Mouse (Mus musculus) adrenal gland, adult 2 months (tissue): ENCODE data around the gene Cd300ld5. TPM values are rescaled to one million over a fixed set of nuclear protein-coding genes. Genes with fewer than 3 reads are reported as not detected.
"Not testable (repeated sequence)": the region's sequence is repeated elsewhere in the genome, so short reads cannot be mapped to it uniquely, and the experiment has no call there.

Experiments used
- DNase-seq: peaks from one replicate; pipeline ENCODE4 v3.0.0; 2021
- long read RNA-seq: library from polyadenylated mRNA; stranded (forward); transcript quantifications from one replicate; pipeline ENCODE4 v2.0.0, GENCODE M21; 2021
- polyA plus RNA-seq: library from polyadenylated mRNA; depleted of rRNA; stranded (reverse); fragments of >200 nt; gene quantifications from 2 replicates; pipeline ENCODE4 v1.2.3, GENCODE M21; 2012; rRNA removed
- total RNA-seq, 2 experiments: library from RNA; stranded (reverse); gene quantifications; 2 replicates each; pipeline ENCODE4 v1.2.3; 2021

The Cd300ld5 gene
- total RNA-seq = 1 to 10 TPM; 5.0 to 8.0 TPM
- 0.49 and 0.68 TPM in 2 replicates for polyA plus RNA-seq
- long read RNA-seq = 0 reads

DNA sequence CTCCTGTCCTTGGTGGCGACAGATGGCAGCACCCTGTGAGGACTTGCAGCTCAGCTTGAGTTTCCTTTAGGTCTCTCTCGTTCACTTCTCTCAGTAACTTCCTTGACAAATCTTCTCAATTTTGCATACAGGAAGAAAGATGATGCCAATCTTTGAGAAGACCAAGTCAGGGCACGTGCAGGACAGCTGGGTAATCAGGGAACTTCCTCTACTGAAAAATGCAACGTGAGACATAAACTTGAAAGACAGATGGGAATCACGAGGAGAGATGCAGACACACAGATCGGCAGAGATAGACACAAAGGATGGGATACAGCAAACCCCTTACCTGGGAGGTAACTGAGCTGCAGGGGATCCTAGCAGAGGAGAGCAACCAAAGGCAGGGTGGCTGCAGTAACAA is at the start of gene Cd300ld5:
Gene Cd300ld5 (minus strand): TSS at position 101 of the 400 bp plus-strand sequence.
- DNase-seq = not testable (repeated sequence)

DNA sequence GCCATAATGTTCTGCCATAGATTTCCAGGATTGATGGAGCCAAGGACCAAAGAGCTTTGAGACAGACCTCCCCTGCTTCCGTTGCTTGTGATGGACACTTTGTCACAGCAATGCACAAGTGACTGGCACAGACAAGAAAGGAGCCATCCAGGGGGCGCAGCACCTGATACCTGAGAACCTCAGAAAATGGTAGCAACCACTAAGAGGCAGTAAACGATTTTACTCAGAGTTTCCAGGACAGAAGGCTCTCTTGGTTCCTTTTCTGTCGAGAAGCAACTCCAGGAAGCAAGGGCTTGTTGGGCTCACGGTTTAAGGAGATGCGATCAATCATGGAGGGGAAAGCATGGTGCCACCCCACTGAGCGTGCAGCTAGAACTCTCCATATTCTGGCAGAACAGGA is 48.6 kb upstream of the Cd300ld5 start:
- DNase-seq = no peak

DNA sequence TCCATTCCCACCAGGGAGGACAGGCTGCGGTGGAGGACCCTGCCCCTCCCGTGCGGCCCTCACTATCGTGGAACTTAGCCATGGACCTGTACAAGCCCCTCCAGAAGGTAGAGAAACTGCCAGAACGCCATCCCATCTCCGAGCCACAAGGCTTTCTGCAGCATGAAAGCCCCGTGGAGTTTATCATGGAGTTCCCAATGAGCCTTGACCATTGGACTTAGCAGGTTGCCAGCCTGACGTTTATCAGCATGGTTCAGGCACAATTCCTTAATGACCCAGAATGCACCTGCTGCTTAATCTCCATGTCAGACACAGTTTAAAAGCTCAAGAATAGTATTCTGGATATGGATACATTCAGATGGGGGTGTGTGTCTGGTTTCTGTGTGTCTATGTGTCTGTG is 47.5 kb upstream of the Cd300ld5 start:
- DNase-seq = no peak

- no peak for DNase-seq
Observed at GRCm38 (mm10) chr11:115084595-115084994, 47.0 kb upstream of the Cd300ld5 start.

DNA sequence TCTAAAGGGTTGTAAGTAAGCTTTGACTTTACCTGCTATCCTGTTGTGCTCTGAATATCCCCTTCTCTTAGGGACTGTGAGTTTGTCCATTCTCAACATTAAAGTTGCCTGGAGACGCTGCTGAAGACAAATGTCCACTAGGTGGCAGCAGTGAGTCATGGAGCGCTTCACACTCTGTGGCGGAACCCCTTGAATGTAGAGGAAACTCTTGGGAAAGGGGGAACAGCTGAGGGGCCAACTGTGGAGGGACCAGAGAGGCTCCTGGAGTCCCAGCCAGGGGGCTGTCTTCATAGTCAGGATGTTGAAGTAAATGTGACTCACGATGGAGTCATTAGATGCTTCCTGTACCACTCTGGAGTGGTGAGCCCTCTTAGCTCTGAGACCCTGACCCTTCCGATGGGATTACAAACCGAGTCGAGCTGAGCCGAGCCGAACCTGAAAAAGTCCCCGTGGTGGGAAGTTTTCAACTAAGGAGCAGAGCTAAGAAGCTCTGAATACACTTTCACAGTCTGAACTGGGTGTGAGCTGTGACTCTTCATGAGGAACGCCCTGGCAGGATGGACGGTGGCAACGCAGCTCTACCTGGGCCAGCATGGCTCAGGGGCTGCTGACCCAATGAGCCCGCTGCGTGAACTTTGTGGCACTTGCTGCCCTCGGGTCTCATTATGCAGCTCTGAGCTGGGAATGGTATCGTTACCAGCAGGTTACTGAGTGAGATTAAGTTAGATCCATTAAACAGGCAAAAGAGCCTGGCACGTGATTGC is 46.0 kb upstream of the Cd300ld5 start:
- DNase-seq = peak; percentile 49

GRCm38 (mm10) chr11:115082196-115082595 is 44.6 kb upstream of the Cd300ld5 start:
- no peak for DNase-seq

GRCm38 (mm10) chr11:115081373-115081772 is 43.8 kb upstream of the Cd300ld5 start:
- DNase-seq = no peak

- peak; percentile 42 for DNase-seq
Observed at GRCm38 (mm10) chr11:115080886-115081285, 43.3 kb upstream of the Cd300ld5 start.

- no peak for DNase-seq
Observed at GRCm38 (mm10) chr11:115078680-115079079, 41.1 kb upstream of the Cd300ld5 start.

DNA sequence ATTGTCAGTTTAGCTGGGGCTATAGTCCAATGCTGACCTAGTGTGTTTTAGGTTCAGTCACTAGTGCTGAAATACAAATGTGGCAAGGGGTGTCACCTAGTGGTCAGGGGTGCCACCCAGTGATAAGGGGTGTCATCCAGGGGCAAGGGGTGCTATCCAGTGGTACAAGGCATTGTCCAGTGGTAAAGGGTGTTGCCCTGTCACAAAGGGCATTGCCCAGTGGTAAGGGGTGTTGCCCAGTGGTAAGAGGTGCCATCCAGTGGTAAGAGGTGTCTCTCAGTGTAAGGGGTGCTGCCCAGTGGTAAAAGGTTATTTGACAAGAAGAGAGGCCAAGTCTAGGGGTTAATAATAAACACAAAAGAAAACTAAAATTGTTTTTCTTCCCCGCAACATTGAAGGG is 39.9 kb upstream of the Cd300ld5 start:
- no peak for DNase-seq

GRCm38 (mm10) chr11:115075859-115076258 is 38.3 kb upstream of the Cd300ld5 start:
- DNase-seq = no peak

- no peak for DNase-seq
Observed at GRCm38 (mm10) chr11:115075407-115075806, 37.8 kb upstream of the Cd300ld5 start.

DNA sequence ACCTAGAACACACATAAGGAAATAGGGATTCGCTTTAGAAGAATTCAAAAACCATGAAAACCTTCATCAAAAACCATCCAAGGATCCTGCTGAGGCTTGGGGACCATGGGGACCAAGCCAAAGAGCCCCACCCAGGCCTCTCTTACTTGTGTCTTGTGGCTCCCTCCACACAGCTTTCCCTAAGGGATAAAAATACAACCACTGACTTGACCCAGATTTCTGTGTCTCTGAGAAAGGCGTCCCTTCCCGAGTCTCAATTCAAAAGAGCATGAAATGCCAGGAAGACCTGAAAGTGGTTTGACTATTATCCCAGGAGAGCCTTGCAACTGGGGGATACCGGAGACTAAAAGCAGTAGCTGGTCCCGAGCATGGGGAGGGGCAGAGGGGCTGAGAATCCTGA is 35.4 kb upstream of the Cd300ld5 start:
- DNase-seq = no peak

DNA sequence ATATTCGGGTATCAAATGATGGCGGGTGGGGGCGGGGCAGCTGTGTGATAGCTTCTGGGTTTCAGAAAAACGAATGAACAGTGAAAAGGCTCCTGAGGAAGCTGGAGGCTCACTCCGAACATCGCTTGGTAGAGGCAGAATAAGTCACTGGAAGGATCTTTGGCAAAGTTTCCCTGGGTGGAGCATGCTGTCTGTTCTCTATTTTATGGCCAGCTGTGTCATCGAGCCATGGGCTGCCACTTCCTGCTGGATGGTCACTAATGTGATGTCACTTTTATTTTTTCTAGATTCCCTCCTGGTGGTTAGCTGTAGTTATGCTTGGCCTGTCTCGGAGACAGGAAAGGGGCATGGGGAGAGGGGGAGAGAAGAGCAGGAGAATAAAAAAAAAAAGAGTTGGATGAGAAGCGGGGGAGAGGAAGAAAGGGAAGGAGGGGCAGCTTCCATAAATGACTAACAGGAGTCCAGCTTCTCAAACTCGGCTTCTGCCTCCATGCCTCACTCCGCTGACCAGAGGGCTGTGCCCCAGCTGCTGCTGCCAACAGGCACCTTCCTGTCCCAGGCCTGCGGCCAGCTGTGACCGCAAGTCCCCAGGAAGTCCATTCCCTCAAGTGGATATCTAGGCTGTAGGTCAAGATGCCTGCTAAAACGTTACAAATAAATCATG is 34.2 kb upstream of the Cd300ld5 start:
- peak; percentile 82 for DNase-seq

DNA sequence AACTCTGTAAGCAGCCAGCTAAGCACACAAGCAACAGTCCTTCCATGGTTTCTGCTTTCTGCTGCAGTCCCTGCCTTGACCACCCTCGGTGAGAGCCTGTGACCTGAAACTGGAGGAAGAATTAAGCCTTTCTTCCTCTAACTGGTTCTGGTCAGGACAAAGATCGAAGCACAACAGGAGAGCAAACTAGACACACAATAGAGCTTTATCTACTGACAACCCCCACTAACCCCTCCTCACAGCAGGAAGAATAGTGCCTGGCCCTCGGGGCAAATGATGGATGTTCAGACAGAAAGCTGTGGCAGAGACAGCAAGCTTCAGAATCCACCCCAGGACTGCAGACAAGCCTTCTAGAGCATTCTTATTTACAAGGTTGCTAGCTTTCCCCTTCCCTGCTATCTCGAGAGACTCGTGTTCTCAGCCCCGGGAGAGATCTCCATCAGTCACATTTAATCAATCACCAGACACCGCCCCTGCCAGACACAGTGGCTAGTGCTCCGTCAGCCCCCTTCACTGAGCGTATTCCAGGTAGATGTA is 33.5 kb upstream of the Cd300ld5 start:
- DNase-seq = no peak

DNA sequence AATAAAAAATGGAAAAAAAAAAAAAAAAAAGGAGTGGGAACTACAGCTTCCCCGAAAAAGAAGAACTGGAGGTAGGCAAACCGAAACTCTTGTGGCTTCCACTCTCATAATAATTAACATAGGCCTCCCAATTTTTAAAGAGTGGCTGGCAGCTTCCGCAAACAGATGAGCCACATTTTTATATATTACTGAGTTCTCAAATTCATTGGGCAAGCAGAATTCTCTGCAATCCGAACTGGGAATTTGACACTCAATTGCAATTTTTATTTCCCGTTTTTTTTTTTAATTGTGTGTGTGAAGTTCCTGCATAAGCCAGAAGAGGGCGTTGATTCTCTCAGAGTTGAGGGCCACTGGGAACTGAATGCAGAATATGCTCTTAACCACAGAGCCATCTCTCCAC is 29.2 kb upstream of the Cd300ld5 start:
- DNase-seq = no peak

DNA sequence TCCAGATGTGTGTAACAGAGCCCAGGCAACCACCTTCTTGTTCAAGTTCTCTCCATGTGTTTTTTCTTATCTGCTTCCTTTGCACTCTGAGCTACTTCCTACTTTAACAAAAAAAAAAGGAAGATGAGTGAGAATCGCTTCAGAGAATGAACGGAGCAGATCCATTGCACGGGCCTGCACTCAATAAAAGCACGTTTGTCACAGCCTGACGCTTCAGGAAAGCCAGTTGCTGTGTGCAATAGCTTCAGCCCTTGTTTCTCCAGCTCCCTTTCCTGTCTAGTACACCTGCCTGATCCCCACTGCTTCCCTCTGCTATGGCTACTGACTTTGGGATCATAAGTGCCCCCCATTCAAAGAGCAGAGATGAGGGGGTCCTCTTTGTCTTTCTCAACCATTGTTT is 24.5 kb upstream of the Cd300ld5 start, which contains the start of gene Cd300e:
Gene Cd300e (minus strand): TSS at position 101 of the 400 bp plus-strand sequence.
- DNase-seq = no peak

DNA sequence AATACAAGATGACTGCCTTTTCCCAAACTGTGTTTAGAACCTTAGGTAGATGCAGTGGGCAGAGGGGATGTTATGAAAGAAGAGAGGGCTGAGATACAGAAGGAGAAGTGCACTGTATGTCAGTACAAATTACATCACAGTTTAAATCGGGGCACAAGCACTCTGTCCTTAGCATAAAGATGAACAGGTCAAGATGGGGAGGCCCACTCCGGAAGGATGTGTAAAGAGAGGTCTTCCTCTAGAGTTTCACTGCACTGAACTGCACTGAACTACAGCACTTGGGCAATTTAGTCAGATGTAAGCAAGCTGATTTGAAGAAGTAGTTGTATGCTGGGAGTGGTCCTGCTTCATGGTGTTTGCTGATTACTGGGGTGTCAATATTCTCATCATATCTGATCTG is 22.2 kb upstream of the Cd300ld5 start:
- no peak for DNase-seq

DNA sequence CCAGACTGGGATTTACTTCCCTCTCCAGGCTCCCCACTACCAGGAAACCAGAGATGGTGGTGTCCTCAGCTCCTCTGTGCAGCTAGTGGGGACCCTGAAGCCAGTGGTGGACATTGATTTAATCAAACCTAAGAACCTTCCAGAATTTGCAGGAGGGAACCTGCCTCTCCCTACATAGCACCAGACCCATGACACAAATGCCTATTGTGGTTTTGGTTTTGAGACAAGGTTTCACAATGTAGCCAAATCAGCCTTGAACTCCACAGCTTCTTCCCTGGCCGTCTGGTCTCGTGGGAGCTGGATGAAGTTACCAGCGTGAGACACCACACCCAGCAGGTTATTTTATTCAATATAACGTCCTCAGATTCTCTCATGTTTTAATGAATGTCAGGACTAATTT is 21.1 kb upstream of the Cd300ld5 start:
- no peak for DNase-seq

DNA sequence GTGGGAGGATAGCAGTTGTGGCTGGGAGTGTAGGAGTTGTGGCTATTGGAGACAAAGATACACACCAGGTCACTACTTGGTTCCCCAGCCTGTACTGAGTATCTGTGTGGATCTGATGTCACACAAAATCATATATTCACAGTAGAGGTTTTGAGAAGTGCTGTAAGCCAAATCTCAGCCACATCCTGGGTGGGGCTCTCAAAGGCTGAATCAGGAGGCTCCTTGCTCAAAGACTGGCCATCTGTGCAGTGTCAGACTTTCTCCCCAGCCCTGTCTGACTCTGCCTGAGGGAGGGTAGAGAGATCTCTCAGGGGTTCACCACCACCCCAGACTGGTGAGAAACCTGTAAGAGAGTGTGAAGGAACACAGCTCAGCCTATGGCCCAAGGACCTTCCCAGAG is 17.0 kb upstream of the Cd300ld5 start:
- no peak for DNase-seq

DNA sequence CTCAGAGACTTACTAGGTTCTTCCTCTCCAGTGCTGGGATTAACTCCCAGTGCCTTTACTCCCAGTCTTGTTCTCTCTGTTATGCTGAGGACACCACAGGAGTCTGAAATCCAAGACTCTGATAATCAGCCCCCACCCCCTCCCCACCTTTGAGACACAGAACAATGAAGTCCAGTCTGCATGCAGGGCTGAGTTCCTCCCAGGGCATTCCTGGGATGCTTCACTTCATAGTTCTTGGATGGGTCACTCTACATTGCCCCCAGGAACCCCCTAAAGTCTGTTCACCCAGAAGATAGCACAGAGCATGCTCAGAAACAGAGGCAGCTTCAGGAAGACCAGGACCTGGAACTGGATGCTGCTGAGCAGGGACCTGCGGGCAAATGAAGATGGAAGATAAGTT is 15.4 kb upstream of the Cd300ld5 start:
- DNase-seq = no peak

DNA sequence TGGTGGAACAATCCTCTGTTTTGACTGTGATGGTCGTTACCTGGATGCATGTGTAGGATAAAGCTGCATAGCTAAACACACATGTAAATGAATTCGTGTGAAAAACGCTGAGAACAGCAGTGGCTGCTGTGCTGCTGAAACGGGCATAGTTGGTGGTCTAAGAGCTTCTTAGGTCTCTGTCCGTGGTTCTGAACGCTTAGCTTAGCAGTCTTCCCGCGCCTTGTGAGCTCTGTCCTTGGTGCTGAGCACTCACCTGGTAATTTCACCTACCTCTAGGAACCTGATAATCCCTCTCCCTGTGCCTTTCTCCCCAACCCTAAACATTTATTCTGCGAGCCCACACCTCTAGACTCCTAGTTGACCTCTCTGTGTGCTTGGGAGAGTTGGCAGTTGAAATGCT is 14.6 kb upstream of the Cd300ld5 start:
- DNase-seq = no peak

DNA sequence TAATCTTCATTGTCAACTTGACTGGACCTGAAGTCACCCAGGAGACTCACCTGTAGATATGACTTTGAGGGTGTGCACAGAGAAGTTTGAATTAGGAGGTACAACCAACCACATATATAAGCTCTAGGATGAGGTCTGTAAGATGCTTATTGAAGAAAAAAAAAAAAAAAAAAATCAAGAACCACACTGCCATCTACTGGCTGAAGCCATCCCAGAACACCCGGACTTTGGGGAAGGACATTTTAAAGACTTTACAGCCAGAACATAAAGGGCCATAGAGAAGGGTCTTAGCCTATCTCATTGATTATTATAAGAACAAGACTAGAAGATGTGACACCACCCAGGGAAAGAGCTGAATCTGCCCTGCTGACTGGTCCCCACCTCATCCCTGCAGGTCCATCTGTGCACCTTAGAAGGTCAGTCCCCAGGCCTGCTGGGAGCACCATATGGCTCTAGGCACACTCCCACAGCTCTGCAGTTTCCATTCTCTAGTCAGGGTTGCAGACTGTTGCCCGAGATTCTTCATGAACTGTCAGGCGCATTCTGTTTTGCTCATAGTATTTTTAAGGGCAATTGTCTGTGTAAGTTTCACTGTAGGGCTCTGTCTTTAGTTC is 11.8 kb upstream of the Cd300ld5 start:
- no peak for DNase-seq
